Mouse (Mus musculus) C2C12 (cell line): ENCODE measurements at regions not wholly inside any gene's neighbourhood (a gene's known extent, or its start where the extent isn't known, plus 50 kb on each side); places are given as distances from the start of the nearest gene placed in this dataset.

Experiments used
- CTCF ChIP-seq: IDR thresholded peaks from one replicate; pipeline ENCODE4 v1.5.1; 2011; ENCODE audit not compliant: control insufficient read depth, insufficient read depth, insufficient read length
- MAX ChIP-seq: IDR thresholded peaks from one replicate; pipeline ENCODE4 v1.6.1; 2011; ENCODE audit warnings: mild to moderate bottlenecking, control low read depth
- USF1 ChIP-seq: IDR thresholded peaks from one replicate; pipeline ENCODE4 v1.6.1; 2011; ENCODE audit warnings: low read depth, mild to moderate bottlenecking, control low read depth, moderate library complexity

GRCm38 (mm10) chr13:115990591-115990990 lies 318.9 kb downstream of the Isl1 start:
- TF ChIP-seq CTCF (no peak), MAX (no peak), USF1 (no peak)
